Mouse (Mus musculus): Measurements from ENCODE around the gene Hdac9. TPM values are rescaled to one million over a fixed set of nuclear protein-coding genes. Genes with fewer than 3 reads are reported as not detected.

The Hdac9 gene
- polyA plus RNA-seq, 1 experiment from 2014 or later, result 5.3 TPM

DNA sequence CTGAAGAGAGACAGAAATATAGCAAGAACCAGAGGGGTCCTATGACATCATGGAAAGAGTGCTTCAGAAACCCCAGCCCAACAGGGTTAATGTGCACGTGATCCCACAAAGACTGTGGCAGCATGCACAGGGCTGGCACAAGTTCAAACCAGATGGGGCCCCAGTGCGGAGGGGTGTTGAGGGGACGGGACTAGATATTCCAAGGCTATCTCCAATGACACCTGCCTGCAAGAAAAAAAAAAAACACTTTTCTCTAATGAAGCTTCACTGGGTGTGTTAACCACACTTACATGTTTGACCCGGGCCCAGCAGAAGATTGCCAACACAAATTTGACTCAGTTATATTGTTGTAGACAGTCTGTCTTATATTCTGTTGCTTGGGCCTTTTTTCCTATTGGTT, 28.2 kb downstream of the Hdac9 start:
- no peak overlapping the region for H3K4me2 ChIP-seq (replicated peaks; ENCODE audit: low read depth, low read length)
- no peaks in the 10 kb centered on the region for H3K27me3 ChIP-seq (ENCODE audit: control insufficient read depth, insufficient read depth, low read length)
- H3K36me3 ChIP-seq (ENCODE audit: control insufficient read depth, insufficient read depth, low read length), result no peaks in the 10 kb centered on the region
- no peak for ATAC-seq (ENCODE audit: low FRiP score, low TSS enrichment)
- no peaks in the 10 kb centered on the region; the same call in 1 of the 2 replicates for H3K9me3 ChIP-seq (ENCODE audit: control insufficient read depth, low read length)
- H3K27ac ChIP-seq (ENCODE audit: low read depth, low read length), result no peak overlapping the region
- H3K4me3 ChIP-seq (ENCODE audit: low read length), result no peak overlapping the region
- no peaks in the 10 kb centered on the region for H3K4me1 ChIP-seq (ENCODE audit: control insufficient read depth, insufficient read depth, low read length)
- H3K9ac ChIP-seq (ENCODE audit: low read depth, low read length), result no peak overlapping the region
- WGBS, result 91% methylated on average over 4 of the region's 4 CpGs

DNA sequence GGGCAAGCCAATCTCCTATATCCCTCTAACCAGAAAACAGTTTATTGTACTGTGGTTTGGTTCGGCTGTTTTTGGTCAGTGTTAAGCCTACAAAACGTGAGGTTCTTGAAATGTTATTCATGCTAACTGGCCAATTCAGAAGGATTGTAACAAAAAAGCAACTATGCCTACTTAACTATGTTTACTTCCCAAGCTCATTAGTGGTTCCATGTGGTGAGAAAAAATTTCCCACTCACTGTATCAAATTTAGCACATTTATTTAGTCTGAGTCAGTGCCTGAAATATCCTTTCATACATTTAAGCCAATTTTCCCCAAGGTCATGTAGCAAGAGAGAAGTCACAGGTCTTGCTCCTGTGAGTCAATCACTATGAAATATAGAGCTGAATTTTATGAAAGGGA, 42.0 kb downstream of the Hdac9 start:
- no peak overlapping the region for H3K9ac ChIP-seq (ENCODE audit: low read depth, low read length)
- no peaks in the 10 kb centered on the region for H3K4me1 ChIP-seq (ENCODE audit: control insufficient read depth, insufficient read depth, low read length)
- no peaks in the 10 kb centered on the region for H3K27me3 ChIP-seq (ENCODE audit: control insufficient read depth, insufficient read depth, low read length)
- 78% methylated on average over 2 of the region's 2 CpGs for WGBS
- no peak for ATAC-seq (ENCODE audit: low FRiP score, low TSS enrichment)
- H3K4me2 ChIP-seq (replicated peaks; ENCODE audit: low read depth, low read length), result no peak overlapping the region
- no peak overlapping the region for H3K4me3 ChIP-seq (ENCODE audit: low read length)
- no peak overlapping the region for H3K27ac ChIP-seq (ENCODE audit: low read depth, low read length)
- H3K9me3 ChIP-seq (ENCODE audit: control insufficient read depth, low read length), result no peaks in the 10 kb centered on the region
- no peaks in the 10 kb centered on the region for H3K36me3 ChIP-seq (ENCODE audit: control insufficient read depth, insufficient read depth, low read length)

GRCm38 (mm10) chr12:34871028-34871427, 45.9 kb downstream of the Hdac9 start:
- Histone ChIP-seq H3K4me3 (ENCODE audit: low read length) (no peak overlapping the region), H3K4me1 (ENCODE audit: control insufficient read depth, insufficient read depth, low read length) (no peaks in the 10 kb centered on the region), H3K36me3 (ENCODE audit: control insufficient read depth, insufficient read depth, low read length) (no peaks in the 10 kb centered on the region), H3K4me2 (replicated peaks; ENCODE audit: low read depth, low read length) (no peak overlapping the region), H3K27me3 (ENCODE audit: control insufficient read depth, insufficient read depth, low read length) (no peaks in the 10 kb centered on the region), H3K27ac (ENCODE audit: low read depth, low read length) (no peak overlapping the region), H3K9me3 (ENCODE audit: control insufficient read depth, low read length) (no peaks in the 10 kb centered on the region), H3K9ac (ENCODE audit: low read depth, low read length) (no peak overlapping the region)
- ATAC-seq (ENCODE audit: low FRiP score, low TSS enrichment), result no peak
- WGBS, result 75% methylated on average over 7 of the region's 7 CpGs

DNA sequence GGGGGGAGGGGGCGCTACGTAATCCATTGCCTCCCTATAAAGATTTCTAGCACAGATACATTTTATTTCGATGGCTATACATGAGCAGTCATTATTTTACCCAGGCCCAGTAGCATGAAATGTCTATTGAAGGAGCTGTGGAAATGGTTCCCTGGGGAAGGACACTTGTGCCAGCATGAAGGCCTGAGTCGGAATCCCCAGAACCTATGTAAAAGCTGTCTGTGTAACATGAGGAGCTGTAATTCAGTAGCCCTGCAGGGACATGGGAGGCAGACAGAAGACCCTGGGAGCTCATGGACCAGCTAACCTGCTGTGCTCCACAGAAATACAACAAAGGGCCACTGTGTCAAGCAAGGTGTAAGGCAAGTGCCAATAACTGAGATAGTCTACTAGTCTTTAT, 75.7 kb downstream of the Hdac9 start:
- ATAC-seq (ENCODE audit: low FRiP score, low TSS enrichment), result no peak
- no peaks in the 10 kb centered on the region for H3K27me3 ChIP-seq (ENCODE audit: control insufficient read depth, insufficient read depth, low read length)
- H3K9ac ChIP-seq (ENCODE audit: low read depth, low read length), result no peak overlapping the region
- no peak overlapping the region for H3K4me3 ChIP-seq (ENCODE audit: low read length)
- H3K4me2 ChIP-seq (replicated peaks; ENCODE audit: low read depth, low read length), result no peak overlapping the region
- H3K9me3 ChIP-seq (ENCODE audit: control insufficient read depth, low read length), result no peaks in the 10 kb centered on the region
- H3K27ac ChIP-seq (ENCODE audit: low read depth, low read length), result no peak overlapping the region
- H3K4me1 ChIP-seq (ENCODE audit: control insufficient read depth, insufficient read depth, low read length), result no peaks in the 10 kb centered on the region
- H3K36me3 ChIP-seq (ENCODE audit: control insufficient read depth, insufficient read depth, low read length), result no peaks in the 10 kb centered on the region
- 77% methylated on average over 4 of the region's 4 CpGs for WGBS

GRCm38 (mm10) chr12:34837318-34837717, 79.6 kb downstream of the Hdac9 start:
- no peak overlapping the region for H3K9ac ChIP-seq (ENCODE audit: low read depth, low read length)
- no peaks in the 10 kb centered on the region for H3K9me3 ChIP-seq (ENCODE audit: control insufficient read depth, low read length)
- no peak overlapping the region for H3K27ac ChIP-seq (ENCODE audit: low read depth, low read length)
- H3K4me1 ChIP-seq (ENCODE audit: control insufficient read depth, insufficient read depth, low read length), result no peaks in the 10 kb centered on the region
- 69% methylated on average over 5 of the region's 5 CpGs for WGBS
- H3K4me3 ChIP-seq (ENCODE audit: low read length), result no peak overlapping the region
- H3K36me3 ChIP-seq (ENCODE audit: control insufficient read depth, insufficient read depth, low read length), result no peaks in the 10 kb centered on the region
- no peaks in the 10 kb centered on the region for H3K27me3 ChIP-seq (ENCODE audit: control insufficient read depth, insufficient read depth, low read length)
- no peak for ATAC-seq (ENCODE audit: low FRiP score, low TSS enrichment)
- no peak overlapping the region for H3K4me2 ChIP-seq (replicated peaks; ENCODE audit: low read depth, low read length)

- Histone ChIP-seq H3K4me1 (ENCODE audit: control insufficient read depth, insufficient read depth, low read length) (no peaks in the 10 kb centered on the region), H3K9ac (ENCODE audit: low read depth, low read length) (no peak overlapping the region), H3K36me3 (ENCODE audit: control insufficient read depth, insufficient read depth, low read length) (no peaks in the 10 kb centered on the region), H3K27me3 (ENCODE audit: control insufficient read depth, insufficient read depth, low read length) (no peaks in the 10 kb centered on the region), H3K4me3 (ENCODE audit: low read length) (no peak overlapping the region), H3K9me3 (ENCODE audit: control insufficient read depth, low read length) (no peaks in the 10 kb centered on the region), H3K27ac (ENCODE audit: low read depth, low read length) (no peak overlapping the region), H3K4me2 (replicated peaks; ENCODE audit: low read depth, low read length) (no peak overlapping the region)
- WGBS, result 83% methylated on average over 1 of the region's 1 CpGs
- no peak for ATAC-seq (ENCODE audit: low FRiP score, low TSS enrichment)
These were observed 80.0 kb downstream of the Hdac9 start for GRCm38 (mm10) chr12:34836864-34837263.

GRCm38 (mm10) chr12:34836085-34836484, 80.8 kb downstream of the Hdac9 start:
- 95% methylated on average over 1 of the region's 1 CpGs for WGBS
- H3K27ac ChIP-seq (ENCODE audit: low read depth, low read length), result no peak overlapping the region
- ATAC-seq (ENCODE audit: low FRiP score, low TSS enrichment), result no peak
- H3K4me2 ChIP-seq (replicated peaks; ENCODE audit: low read depth, low read length), result no peak overlapping the region
- no peak overlapping the region for H3K4me3 ChIP-seq (ENCODE audit: low read length)
- H3K4me1 ChIP-seq (ENCODE audit: control insufficient read depth, insufficient read depth, low read length), result no peaks in the 10 kb centered on the region
- no peaks in the 10 kb centered on the region for H3K9me3 ChIP-seq (ENCODE audit: control insufficient read depth, low read length)
- no peak overlapping the region for H3K9ac ChIP-seq (ENCODE audit: low read depth, low read length)
- H3K27me3 ChIP-seq (ENCODE audit: control insufficient read depth, insufficient read depth, low read length), result no peaks in the 10 kb centered on the region
- H3K36me3 ChIP-seq (ENCODE audit: control insufficient read depth, insufficient read depth, low read length), result no peaks in the 10 kb centered on the region

GRCm38 (mm10) chr12:34835493-34835892, 81.4 kb downstream of the Hdac9 start:
- Histone ChIP-seq H3K9ac (ENCODE audit: low read depth, low read length) (no peak overlapping the region), H3K9me3 (ENCODE audit: control insufficient read depth, low read length) (no peaks in the 10 kb centered on the region), H3K36me3 (ENCODE audit: control insufficient read depth, insufficient read depth, low read length) (no peaks in the 10 kb centered on the region), H3K27ac (ENCODE audit: low read depth, low read length) (no peak overlapping the region), H3K27me3 (ENCODE audit: control insufficient read depth, insufficient read depth, low read length) (no peaks in the 10 kb centered on the region), H3K4me1 (ENCODE audit: control insufficient read depth, insufficient read depth, low read length) (no peaks in the 10 kb centered on the region), H3K4me3 (ENCODE audit: low read length) (no peak overlapping the region), H3K4me2 (replicated peaks; ENCODE audit: low read depth, low read length) (no peak overlapping the region)
- 93% methylated on average over 3 of the region's 3 CpGs for WGBS
- no peak for ATAC-seq (ENCODE audit: low FRiP score, low TSS enrichment)

DNA sequence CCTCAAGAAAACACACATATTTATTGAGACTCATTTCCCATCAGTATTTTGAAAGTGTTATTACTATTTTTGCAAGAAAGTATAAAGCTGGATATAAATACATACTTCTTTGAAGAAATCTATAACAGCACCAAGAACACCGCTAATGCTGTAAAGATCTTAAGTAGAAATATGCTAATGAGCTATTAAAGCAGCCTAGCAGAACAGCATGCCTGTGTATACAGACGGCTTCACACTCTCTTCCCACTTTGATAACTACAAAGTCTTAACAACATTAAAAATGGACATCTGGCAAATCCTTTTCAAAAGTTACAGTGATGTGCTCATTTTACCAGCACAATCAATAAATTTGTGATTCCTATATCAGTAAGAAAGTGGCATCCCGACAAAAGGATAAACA, 88.2 kb downstream of the Hdac9 start:
- ATAC-seq (ENCODE audit: low FRiP score, low TSS enrichment), result no peak
- 77% methylated on average over 3 of the region's 3 CpGs for WGBS
- no peak overlapping the region for H3K4me2 ChIP-seq (replicated peaks; ENCODE audit: low read depth, low read length)
- no peaks in the 10 kb centered on the region for H3K9me3 ChIP-seq (ENCODE audit: control insufficient read depth, low read length)
- H3K27ac ChIP-seq (ENCODE audit: low read depth, low read length), result no peak overlapping the region
- no peaks in the 10 kb centered on the region for H3K4me1 ChIP-seq (ENCODE audit: control insufficient read depth, insufficient read depth, low read length)
- H3K36me3 ChIP-seq (ENCODE audit: control insufficient read depth, insufficient read depth, low read length), result no peaks in the 10 kb centered on the region
- H3K27me3 ChIP-seq (ENCODE audit: control insufficient read depth, insufficient read depth, low read length), result no peaks in the 10 kb centered on the region
- H3K4me3 ChIP-seq (ENCODE audit: low read length), result no peak overlapping the region
- no peak overlapping the region for H3K9ac ChIP-seq (ENCODE audit: low read depth, low read length)

GRCm38 (mm10) chr12:34826931-34827330, 90.0 kb downstream of the Hdac9 start:
- WGBS, result 87% methylated on average over 4 of the region's 4 CpGs
- H3K4me2 ChIP-seq (replicated peaks; ENCODE audit: low read depth, low read length), result no peak overlapping the region
- H3K4me3 ChIP-seq (ENCODE audit: low read length), result no peak overlapping the region
- no peaks in the 10 kb centered on the region for H3K36me3 ChIP-seq (ENCODE audit: control insufficient read depth, insufficient read depth, low read length)
- no peak for ATAC-seq (ENCODE audit: low FRiP score, low TSS enrichment)
- no peaks in the 10 kb centered on the region for H3K4me1 ChIP-seq (ENCODE audit: control insufficient read depth, insufficient read depth, low read length)
- H3K27ac ChIP-seq (ENCODE audit: low read depth, low read length), result no peak overlapping the region
- no peaks in the 10 kb centered on the region for H3K27me3 ChIP-seq (ENCODE audit: control insufficient read depth, insufficient read depth, low read length)
- no peak overlapping the region for H3K9ac ChIP-seq (ENCODE audit: low read depth, low read length)
- no peaks in the 10 kb centered on the region for H3K9me3 ChIP-seq (ENCODE audit: control insufficient read depth, low read length)
